Mouse (Mus musculus): ENCODE data around the gene Slc25a28.

Gene Slc25a28

GRCm38 (mm10) chr19:43642843-43643242 lies 31.8 kb downstream of the Slc25a28 start:
- DNase-seq (ENCODE audit: extremely low spot score, low spot score) = no peak

GRCm38 (mm10) chr19:43641833-43642232 lies 32.8 kb downstream of the Slc25a28 start:
- no peak for DNase-seq (ENCODE audit: extremely low spot score, low spot score)

GRCm38 (mm10) chr19:43630466-43631251 lies 44.0 kb downstream of the Slc25a28 start:
- DNase-seq (ENCODE audit: extremely low spot score, low spot score) = peak; percentile 82

GRCm38 (mm10) chr19:43629088-43629487 lies 45.6 kb downstream of the Slc25a28 start:
- DNase-seq (ENCODE audit: extremely low spot score, low spot score) = no peak

GRCm38 (mm10) chr19:43627345-43627744 lies 47.3 kb downstream of the Slc25a28 start:
- no peak for DNase-seq (ENCODE audit: extremely low spot score, low spot score)

- DNase-seq (ENCODE audit: extremely low spot score, low spot score) = no peak
Measured at GRCm38 (mm10) chr19:43626160-43626559, 48.5 kb downstream of the Slc25a28 start.

- DNase-seq (ENCODE audit: extremely low spot score, low spot score) = no peak
Measured at GRCm38 (mm10) chr19:43623913-43624312, 50.8 kb downstream of the Slc25a28 start.

- peak; percentile 32 for DNase-seq (ENCODE audit: extremely low spot score, low spot score)
Measured at GRCm38 (mm10) chr19:43619916-43620479, 54.7 kb downstream of the Slc25a28 start.

- peak; percentile 44 for DNase-seq (ENCODE audit: extremely low spot score, low spot score)
Measured at GRCm38 (mm10) chr19:43618505-43619030, 56.1 kb downstream of the Slc25a28 start.

- DNase-seq (ENCODE audit: extremely low spot score, low spot score) = no peak
Measured at GRCm38 (mm10) chr19:43617761-43618349, 56.8 kb downstream of the Slc25a28 start.

GRCm38 (mm10) chr19:43616889-43617288 lies 57.8 kb downstream of the Slc25a28 start:
- DNase-seq (ENCODE audit: extremely low spot score, low spot score) = peak; percentile 64

GRCm38 (mm10) chr19:43616415-43616861 lies 58.2 kb downstream of the Slc25a28 start:
- DNase-seq (ENCODE audit: extremely low spot score, low spot score) = peak; percentile 85

GRCm38 (mm10) chr19:43615571-43616414 lies 58.9 kb downstream of the Slc25a28 start:
- peak; percentile 61 for DNase-seq (ENCODE audit: extremely low spot score, low spot score)

GRCm38 (mm10) chr19:43615074-43615445 lies 59.6 kb downstream of the Slc25a28 start:
- DNase-seq (ENCODE audit: extremely low spot score, low spot score) = peak; percentile 75

GRCm38 (mm10) chr19:43614341-43615073 lies 60.2 kb downstream of the Slc25a28 start:
- peak; percentile 78 for DNase-seq (ENCODE audit: extremely low spot score, low spot score)
